Mouse (Mus musculus) embryonic facial prominence, embryonic 13.5 days (tissue): ENCODE measurements around the gene Ugp2. TPM values are rescaled to one million over a fixed set of nuclear protein-coding genes. Genes with fewer than 3 reads are reported as not detected.

Experiments used
- ATAC-seq: fragments of 200-750 bp; cut with Nextera tagmentation; 2 replicates; pipeline ENCODE4 v1.8.0; 2017; ENCODE audit warnings: low read depth; ENCODE audit not compliant: insufficient number of reproducible peaks, insufficient read depth, low FRiP score, low TSS enrichment
- H3K27ac ChIP-seq: fragments of 300-500 bp; sonication (generic); 2 replicates; pipeline ENCODE4 v1.5.1; 2015; ENCODE audit warnings: moderate library complexity, mild to moderate bottlenecking, inconsistent platforms
- H3K27me3 ChIP-seq: fragments of 300-500 bp; sonication (generic); 2 replicates; pipeline ENCODE4 v1.6.1; 2015; ENCODE audit warnings: mild to moderate bottlenecking, inconsistent platforms
- H3K36me3 ChIP-seq: fragments of 300-500 bp; sonication (generic); 2 replicates; pipeline ENCODE4 v1.6.1; 2015; ENCODE audit warnings: mild to moderate bottlenecking, inconsistent platforms
- H3K4me1 ChIP-seq: fragments of 300-500 bp; sonication (generic); 2 replicates; pipeline ENCODE4 v1.6.1; 2015; ENCODE audit warnings: inconsistent platforms
- H3K4me2 ChIP-seq: fragments of 300-500 bp; sonication (generic); 2 replicates; pipeline ENCODE4 v1.6.1; 2015; ENCODE audit warnings: moderate library complexity, mild to moderate bottlenecking, inconsistent platforms
- H3K4me3 ChIP-seq: fragments of 300-500 bp; sonication (generic); 2 replicates; pipeline ENCODE4 v1.5.1; 2015; ENCODE audit warnings: mild to moderate bottlenecking, inconsistent platforms
- H3K9ac ChIP-seq: fragments of 300-500 bp; sonication (generic); 2 replicates; pipeline ENCODE4 v1.6.1; 2015; ENCODE audit warnings: mild to moderate bottlenecking, inconsistent platforms
- H3K9me3 ChIP-seq: fragments of 300-500 bp; sonication (generic); 2 replicates; pipeline ENCODE4 v1.6.1; 2016; ENCODE audit warnings: inconsistent platforms
- WGBS: fragments of 180-500 bp; shearing (Covaris S2); methylation state at CpG from one replicate; pipeline ENCODE4 v1.1.7; 2015; ENCODE audit warnings: mixed read lengths; 5-methylcytosine and 5-hydroxymethylcytosine counted together
- polyA plus RNA-seq: library from polyadenylated mRNA; unstranded; fragments of >200 nt; fragmentation: Nextera tagmentation; extraction: Ambion mirVana; gene quantifications from 2 replicates; pipeline ENCODE4 v1.2.1, GENCODE M21; 2015

The Ugp2 gene
- polyA plus RNA-seq: 73.2 and 79.4 TPM in 2 replicates

DNA sequence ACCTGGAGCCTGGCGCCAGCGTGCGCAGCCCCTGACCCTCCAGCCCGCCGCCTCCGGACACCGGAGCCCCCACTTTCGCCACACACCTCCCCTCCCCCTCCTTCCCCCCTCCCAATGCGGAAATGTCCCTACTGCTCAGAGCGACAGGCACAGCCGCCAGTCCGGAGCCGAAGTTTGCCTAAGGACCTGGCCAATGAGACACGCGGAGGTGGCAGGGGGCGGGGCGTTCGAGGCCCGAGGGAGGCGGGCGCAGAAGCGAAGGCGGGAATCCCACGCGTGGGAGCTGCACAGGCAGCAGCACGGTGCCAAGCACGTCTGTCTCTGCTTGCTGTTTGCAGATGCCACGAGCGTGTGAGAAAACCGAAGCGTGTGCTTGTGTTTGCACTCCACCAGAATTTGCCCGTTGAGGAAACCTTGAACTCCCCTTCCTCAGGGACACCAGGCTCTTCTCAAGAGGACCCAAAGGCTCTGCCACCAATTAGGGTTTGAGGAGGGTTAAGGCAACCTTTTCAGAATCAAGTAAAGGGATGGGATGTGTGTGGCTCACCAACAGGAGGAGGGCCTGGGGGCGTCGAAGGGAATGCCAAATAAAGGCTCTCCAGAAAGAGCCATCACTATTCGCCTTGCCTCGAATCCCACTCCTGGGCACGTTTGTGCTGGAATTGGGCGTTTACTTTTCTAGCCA lies at the start of gene Ugp2:
TSS of gene Ugp2 (minus strand) at position 80 of the 685 bp plus-strand sequence.
- 5% methylated on average over 38 of the region's 38 CpGs for WGBS
- peaks cover 20% of the 10 kb centered on the region for H3K4me1 ChIP-seq
- no peaks in the 10 kb centered on the region for H3K27me3 ChIP-seq
- peak within 1 kb of the TSS; percentile 80 for H3K4me3 ChIP-seq
- no peaks in the 10 kb centered on the region for H3K9me3 ChIP-seq
- peak within 1 kb of the TSS; percentile 85 for H3K9ac ChIP-seq
- no peaks in the 10 kb centered on the region for H3K36me3 ChIP-seq
- ATAC-seq: peak; percentile 93
- H3K27ac ChIP-seq: peak within 1 kb of the TSS; percentile 89
- H3K4me2 ChIP-seq: peak within 1 kb of the TSS; percentile 68

GRCm38 (mm10) chr11:21414911-21415381 lies 43.9 kb upstream of the Ugp2 start:
- Histone ChIP-seq H3K27ac (no peak overlapping the region), H3K4me1 (peaks cover 5% of the 10 kb centered on the region; the same call in 1 of the 2 replicates), H3K27me3 (no peaks in the 10 kb centered on the region), H3K4me2 (no peak overlapping the region), H3K36me3 (no peaks in the 10 kb centered on the region), H3K9ac (no peak overlapping the region), H3K9me3 (no peaks in the 10 kb centered on the region), H3K4me3 (no peak overlapping the region)
- no peak for ATAC-seq
- WGBS: 37% methylated on average over 7 of the region's 7 CpGs

DNA sequence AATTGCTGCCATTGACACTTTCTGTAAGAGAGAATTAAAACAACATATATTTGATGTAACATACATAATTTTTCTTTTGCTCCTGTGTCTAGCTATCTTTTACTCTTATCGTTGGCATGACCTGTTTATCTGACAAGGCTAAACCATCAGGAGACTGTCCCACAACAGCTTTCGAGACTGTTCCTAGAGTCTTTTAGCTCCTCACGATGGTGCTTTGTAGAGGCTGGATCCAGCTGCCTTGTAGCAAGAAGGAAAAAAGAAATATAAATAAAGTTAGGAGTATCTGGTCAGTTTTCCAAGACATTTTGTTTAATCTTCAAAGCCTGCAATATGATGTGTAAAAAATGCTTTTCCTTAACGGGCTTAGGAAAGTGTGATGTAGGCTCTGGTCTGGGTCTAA lies 35.7 kb upstream of the Ugp2 start:
- H3K4me2 ChIP-seq: no peak overlapping the region
- no peak overlapping the region for H3K9ac ChIP-seq
- no peak overlapping the region for H3K27ac ChIP-seq
- H3K27me3 ChIP-seq: no peaks in the 10 kb centered on the region
- H3K4me3 ChIP-seq: no peak overlapping the region
- H3K4me1 ChIP-seq: no peaks in the 10 kb centered on the region
- WGBS: 86% methylated on average over 4 of the region's 4 CpGs
- ATAC-seq: no peak
- no peaks in the 10 kb centered on the region for H3K9me3 ChIP-seq
- no peaks in the 10 kb centered on the region for H3K36me3 ChIP-seq

DNA sequence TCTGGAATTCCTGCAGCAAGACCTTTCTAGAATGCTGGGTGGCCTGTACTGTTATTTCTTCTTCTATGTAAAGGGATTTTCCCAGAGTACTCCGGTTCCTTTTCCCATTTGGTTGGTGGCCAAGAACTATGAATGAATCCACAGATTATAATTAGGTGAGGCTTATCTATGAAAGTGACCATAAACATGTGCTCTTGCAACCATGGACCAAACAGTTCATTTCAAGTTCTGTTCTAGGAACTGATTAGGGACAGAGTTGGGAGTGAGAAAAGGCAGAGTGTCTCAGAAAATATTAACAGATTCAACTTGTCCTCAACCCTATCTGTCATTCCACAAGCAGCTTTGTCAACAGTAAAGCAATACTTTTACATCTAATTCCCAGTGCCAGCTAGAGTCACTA lies 35.1 kb upstream of the Ugp2 start:
- no peak overlapping the region for H3K9ac ChIP-seq
- H3K27ac ChIP-seq: no peak overlapping the region
- no peaks in the 10 kb centered on the region for H3K27me3 ChIP-seq
- no peak overlapping the region for H3K4me2 ChIP-seq
- no peaks in the 10 kb centered on the region for H3K36me3 ChIP-seq
- 84% methylated on average over 1 of the region's 1 CpGs for WGBS
- no peaks in the 10 kb centered on the region for H3K9me3 ChIP-seq
- no peak for ATAC-seq
- H3K4me3 ChIP-seq: no peak overlapping the region
- H3K4me1 ChIP-seq: no peaks in the 10 kb centered on the region

GRCm38 (mm10) chr11:21403877-21404276 lies 32.9 kb upstream of the Ugp2 start:
- WGBS: 76% methylated on average over 1 of the region's 1 CpGs
- H3K4me3 ChIP-seq: no peak overlapping the region
- H3K9ac ChIP-seq: no peak overlapping the region
- peaks cover 3% of the 10 kb centered on the region; the same call in 1 of the 2 replicates for H3K4me1 ChIP-seq
- H3K27ac ChIP-seq: no peak overlapping the region
- no peak for ATAC-seq
- H3K36me3 ChIP-seq: no peaks in the 10 kb centered on the region
- no peak overlapping the region for H3K4me2 ChIP-seq
- H3K9me3 ChIP-seq: no peaks in the 10 kb centered on the region
- H3K27me3 ChIP-seq: no peaks in the 10 kb centered on the region

GRCm38 (mm10) chr11:21402481-21403254 lies 31.7 kb upstream of the Ugp2 start:
- Histone ChIP-seq H3K4me1 (peaks cover 3% of the 10 kb centered on the region; the same call in 1 of the 2 replicates), H3K27ac (no peak overlapping the region), H3K4me2 (no peak overlapping the region), H3K27me3 (no peaks in the 10 kb centered on the region), H3K4me3 (no peak overlapping the region), H3K9ac (no peak overlapping the region), H3K36me3 (no peaks in the 10 kb centered on the region), H3K9me3 (no peaks in the 10 kb centered on the region)
- 63% methylated on average over 5 of the region's 5 CpGs for WGBS
- ATAC-seq: no peak

GRCm38 (mm10) chr11:21401248-21401647 lies 30.2 kb upstream of the Ugp2 start:
- no peaks in the 10 kb centered on the region for H3K9me3 ChIP-seq
- no peaks in the 10 kb centered on the region for H3K36me3 ChIP-seq
- H3K4me3 ChIP-seq: no peak overlapping the region
- no peaks in the 10 kb centered on the region for H3K27me3 ChIP-seq
- WGBS: 89% methylated on average over 2 of the region's 2 CpGs
- H3K4me2 ChIP-seq: no peak overlapping the region
- no peak overlapping the region for H3K9ac ChIP-seq
- peaks cover 3% of the 10 kb centered on the region; the same call in 1 of the 2 replicates for H3K4me1 ChIP-seq
- no peak for ATAC-seq
- no peak overlapping the region for H3K27ac ChIP-seq

DNA sequence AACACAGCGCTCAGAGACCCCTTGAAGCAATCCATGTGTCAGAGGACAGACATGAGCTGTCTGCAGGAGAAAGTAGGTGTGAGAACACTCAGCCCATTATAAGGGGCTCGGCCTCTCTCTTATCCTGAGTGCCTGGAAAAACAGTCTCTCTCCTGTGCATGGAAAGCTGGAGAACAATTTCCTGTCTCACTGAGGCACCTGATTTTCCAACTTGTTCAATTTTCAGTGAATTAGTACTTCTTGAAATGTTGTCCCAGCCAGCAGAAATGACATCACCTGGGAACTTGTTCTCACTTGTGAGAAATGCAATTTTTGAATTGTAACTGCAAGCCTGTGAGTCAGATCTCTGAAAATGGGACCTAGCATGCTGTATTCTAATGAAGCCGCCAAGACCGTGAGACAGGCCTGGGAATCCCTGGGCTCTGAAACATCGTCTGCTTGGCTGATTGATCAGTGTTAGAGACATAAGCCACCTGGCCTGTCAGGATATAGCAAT lies 28.2 kb upstream of the Ugp2 start:
- Histone ChIP-seq H3K9me3 (peaks cover 3% of the 10 kb centered on the region; the same call in 1 of the 2 replicates), H3K27me3 (no peaks in the 10 kb centered on the region), H3K4me3 (no peak overlapping the region), H3K9ac (no peak overlapping the region), H3K4me1 (peaks cover 3% of the 10 kb centered on the region; the same call in 1 of the 2 replicates), H3K4me2 (no peak overlapping the region), H3K27ac (peak overlapping the region; percentile 62), H3K36me3 (no peaks in the 10 kb centered on the region)
- ATAC-seq: no peak
- WGBS: 49% methylated on average over 5 of the region's 5 CpGs

DNA sequence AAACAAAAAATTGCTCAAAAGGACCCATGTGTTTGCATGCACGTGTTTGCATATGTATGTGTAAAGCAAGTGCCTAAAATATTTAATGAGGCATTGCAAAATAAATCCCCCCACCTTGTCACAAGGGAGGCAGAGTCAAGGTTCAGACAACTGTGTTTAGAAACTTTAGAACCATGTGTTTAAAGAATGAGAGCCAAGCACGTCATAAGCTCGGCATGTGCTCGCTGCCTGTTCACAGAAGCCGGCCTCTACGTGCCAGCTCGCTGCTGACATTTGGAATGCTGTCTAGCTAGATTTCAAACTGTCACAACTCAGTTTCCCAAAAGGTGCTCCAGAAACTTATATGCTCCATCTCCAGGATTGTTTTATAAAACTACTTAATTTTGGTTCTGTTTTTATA lies 27.5 kb upstream of the Ugp2 start:
- Histone ChIP-seq H3K36me3 (no peaks in the 10 kb centered on the region), H3K27me3 (no peaks in the 10 kb centered on the region), H3K27ac (no peak overlapping the region), H3K4me3 (no peak overlapping the region), H3K4me1 (peaks cover 3% of the 10 kb centered on the region; the same call in 1 of the 2 replicates), H3K9me3 (peaks cover 6% of the 10 kb centered on the region; the same call in 1 of the 2 replicates), H3K4me2 (no peak overlapping the region), H3K9ac (no peak overlapping the region)
- 33% methylated on average over 7 of the region's 7 CpGs for WGBS
- ATAC-seq: no peak

- ATAC-seq: no peak
- no peaks in the 10 kb centered on the region for H3K4me1 ChIP-seq
- H3K4me3 ChIP-seq: no peak overlapping the region
- 75% methylated on average over 4 of the region's 4 CpGs for WGBS
- no peak overlapping the region for H3K4me2 ChIP-seq
- no peak overlapping the region for H3K9ac ChIP-seq
- H3K9me3 ChIP-seq: no peaks in the 10 kb centered on the region
- H3K27me3 ChIP-seq: no peaks in the 10 kb centered on the region
- no peak overlapping the region for H3K27ac ChIP-seq
- H3K36me3 ChIP-seq: no peaks in the 10 kb centered on the region
Observed at GRCm38 (mm10) chr11:21386790-21387189, 15.8 kb upstream of the Ugp2 start.

- Histone ChIP-seq H3K4me1 (peaks cover 7% of the 10 kb centered on the region), H3K27me3 (no peaks in the 10 kb centered on the region), H3K4me2 (no peak overlapping the region), H3K9ac (no peak overlapping the region), H3K9me3 (no peaks in the 10 kb centered on the region), H3K4me3 (no peak overlapping the region), H3K36me3 (no peaks in the 10 kb centered on the region), H3K27ac (no peak overlapping the region)
- 84% methylated on average over 3 of the region's 3 CpGs for WGBS
- ATAC-seq: no peak
Observed at GRCm38 (mm10) chr11:21374096-21374495, 3.1 kb upstream of the Ugp2 start.
